Mouse (Mus musculus): ENCODE measurements around the gene Acad9.
A peak's percentile ranks its signal among the peaks of the same experiment; 100 is the strongest.
"Not testable (repeated sequence)": the region's sequence is repeated elsewhere in the genome, so short reads cannot be mapped to it uniquely, and the experiment has no call there.

The Acad9 gene

GRCm38 (mm10) chr3:36074231-36074630 is 8.5 kb downstream of the Acad9 start:
- no peaks in the 10 kb centered on the region for H3K27me3 ChIP-seq (ENCODE audit: control insufficient read depth, insufficient read depth, low read length, poor library complexity, severe bottlenecking)
- H3K36me3 ChIP-seq (ENCODE audit: control insufficient read depth, insufficient read depth, low read length, poor library complexity, severe bottlenecking) = peaks cover 25% of the 10 kb centered on the region
- DNase-seq (ENCODE audit: low read depth, low spot score) = no peak

- no peaks in the 10 kb centered on the region for H3K27me3 ChIP-seq (ENCODE audit: control insufficient read depth, insufficient read depth, low read length, poor library complexity, severe bottlenecking)
- no peak for DNase-seq (ENCODE audit: low read depth, low spot score)
- peaks cover 25% of the 10 kb centered on the region for H3K36me3 ChIP-seq (ENCODE audit: control insufficient read depth, insufficient read depth, low read length, poor library complexity, severe bottlenecking)
These were observed 9.7 kb downstream of the Acad9 start for GRCm38 (mm10) chr3:36075466-36075865.

DNA sequence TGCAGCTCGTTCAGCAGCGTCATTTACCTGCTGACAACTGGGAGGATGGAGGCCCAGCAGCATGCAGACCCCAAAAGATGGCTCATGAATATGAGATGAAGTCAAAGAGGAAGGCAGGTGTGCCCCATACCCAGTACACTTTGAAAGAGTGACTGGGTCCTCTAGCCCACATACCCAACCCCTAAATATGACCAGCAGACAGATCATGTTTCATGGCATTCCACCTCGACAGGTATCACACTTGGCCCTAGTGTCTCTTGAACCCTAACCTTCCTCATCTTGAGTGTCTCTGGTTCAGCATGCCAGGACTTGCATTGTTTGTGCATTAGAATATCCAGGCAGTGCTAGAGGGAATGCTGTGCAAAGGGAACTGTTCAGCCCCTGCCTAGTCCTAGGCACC is 11.6 kb downstream of the Acad9 start:
- DNase-seq (ENCODE audit: low read depth, low spot score) = no peak
- Histone ChIP-seq H3K36me3 (ENCODE audit: control insufficient read depth, insufficient read depth, low read length, poor library complexity, severe bottlenecking) (peaks cover 22% of the 10 kb centered on the region), H3K27me3 (ENCODE audit: control insufficient read depth, insufficient read depth, low read length, poor library complexity, severe bottlenecking) (no peaks in the 10 kb centered on the region)

DNA sequence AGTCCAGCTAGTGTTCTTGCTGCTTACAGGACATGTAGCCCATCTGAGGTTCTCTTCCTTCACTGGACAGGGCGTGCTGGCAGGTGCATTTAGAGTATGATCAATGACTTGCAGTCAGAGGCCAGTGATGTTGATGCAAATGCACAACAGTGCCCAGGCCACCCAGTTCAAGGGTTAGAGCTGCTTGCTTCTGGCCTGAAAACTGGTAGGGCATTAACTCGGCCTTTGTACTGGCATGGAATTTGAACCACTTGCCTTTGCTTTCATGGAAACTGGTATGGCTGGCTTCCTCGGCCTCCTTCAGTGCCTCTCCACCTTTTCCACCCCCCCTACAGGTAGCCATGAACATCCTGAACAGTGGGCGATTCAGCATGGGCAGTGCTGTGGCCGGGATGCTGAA is 14.1 kb downstream of the Acad9 start:
- Histone ChIP-seq H3K36me3 (ENCODE audit: control insufficient read depth, insufficient read depth, low read length, poor library complexity, severe bottlenecking) (peaks cover 19% of the 10 kb centered on the region), H3K27me3 (ENCODE audit: control insufficient read depth, insufficient read depth, low read length, poor library complexity, severe bottlenecking) (no peaks in the 10 kb centered on the region)
- DNase-seq (ENCODE audit: low read depth, low spot score) = no peak

DNA sequence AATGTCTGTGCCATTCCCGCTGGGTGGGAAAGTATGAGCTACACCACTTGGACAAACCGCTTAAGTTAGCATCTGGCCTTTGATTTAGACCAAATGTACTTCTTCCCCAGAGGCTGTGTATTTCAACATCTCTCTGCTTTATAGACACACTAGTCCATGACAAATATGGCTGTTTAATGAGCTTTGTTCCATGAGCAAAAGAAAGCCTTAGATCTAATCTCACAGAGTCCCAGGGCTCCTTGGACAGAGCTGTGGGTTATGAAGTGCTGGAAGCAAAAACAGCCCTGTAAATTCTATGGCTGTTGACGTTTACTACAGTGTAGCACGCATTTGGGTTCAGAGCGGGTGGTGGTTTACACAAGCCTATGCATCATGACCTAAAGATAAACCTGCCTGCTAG is 15.0 kb downstream of the Acad9 start:
- Histone ChIP-seq H3K36me3 (ENCODE audit: control insufficient read depth, insufficient read depth, low read length, poor library complexity, severe bottlenecking) (peaks cover 13% of the 10 kb centered on the region), H3K27me3 (ENCODE audit: control insufficient read depth, insufficient read depth, low read length, poor library complexity, severe bottlenecking) (no peaks in the 10 kb centered on the region)
- no peak for DNase-seq (ENCODE audit: low read depth, low spot score)

GRCm38 (mm10) chr3:36082843-36083242 is 17.1 kb downstream of the Acad9 start:
- peaks cover 11% of the 10 kb centered on the region for H3K36me3 ChIP-seq (ENCODE audit: control insufficient read depth, insufficient read depth, low read length, poor library complexity, severe bottlenecking)
- DNase-seq (ENCODE audit: low read depth, low spot score) = no peak
- no peaks in the 10 kb centered on the region for H3K27me3 ChIP-seq (ENCODE audit: control insufficient read depth, insufficient read depth, low read length, poor library complexity, severe bottlenecking)

GRCm38 (mm10) chr3:36083381-36083780 is 17.6 kb downstream of the Acad9 start:
- Histone ChIP-seq H3K27me3 (ENCODE audit: control insufficient read depth, insufficient read depth, low read length, poor library complexity, severe bottlenecking) (no peaks in the 10 kb centered on the region), H3K36me3 (ENCODE audit: control insufficient read depth, insufficient read depth, low read length, poor library complexity, severe bottlenecking) (peaks cover 13% of the 10 kb centered on the region)
- no peak for DNase-seq (ENCODE audit: low read depth, low spot score)

GRCm38 (mm10) chr3:36085394-36085793 is 19.6 kb downstream of the Acad9 start:
- no peak for DNase-seq (ENCODE audit: low read depth, low spot score)
- H3K27me3 ChIP-seq (ENCODE audit: control insufficient read depth, insufficient read depth, low read length, poor library complexity, severe bottlenecking) = no peaks in the 10 kb centered on the region
- H3K36me3 ChIP-seq (ENCODE audit: control insufficient read depth, insufficient read depth, low read length, poor library complexity, severe bottlenecking) = peaks cover 17% of the 10 kb centered on the region

DNA sequence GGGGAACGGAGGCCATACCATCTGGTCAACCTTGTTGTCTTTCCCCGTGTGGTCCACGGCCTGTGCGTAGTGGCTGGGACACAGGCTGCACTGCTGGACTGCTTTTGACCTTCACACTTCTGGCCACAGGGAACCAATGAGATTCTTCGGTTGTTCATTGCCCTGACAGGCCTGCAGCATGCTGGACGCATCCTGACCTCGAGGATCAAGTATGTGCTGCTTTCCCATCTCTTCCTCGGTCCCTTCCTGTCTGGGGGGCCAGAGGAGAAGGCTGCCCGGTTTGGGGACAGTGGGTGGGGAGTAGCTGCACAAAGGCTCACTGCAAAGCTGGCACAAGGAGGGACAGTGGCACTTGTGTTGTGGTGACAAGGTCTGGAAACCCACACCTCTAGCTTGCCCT is 21.8 kb downstream of the Acad9 start:
- no peak for DNase-seq (ENCODE audit: low read depth, low spot score)
- Histone ChIP-seq H3K27me3 (ENCODE audit: control insufficient read depth, insufficient read depth, low read length, poor library complexity, severe bottlenecking) (no peaks in the 10 kb centered on the region), H3K36me3 (ENCODE audit: control insufficient read depth, insufficient read depth, low read length, poor library complexity, severe bottlenecking) (peaks cover 17% of the 10 kb centered on the region)

DNA sequence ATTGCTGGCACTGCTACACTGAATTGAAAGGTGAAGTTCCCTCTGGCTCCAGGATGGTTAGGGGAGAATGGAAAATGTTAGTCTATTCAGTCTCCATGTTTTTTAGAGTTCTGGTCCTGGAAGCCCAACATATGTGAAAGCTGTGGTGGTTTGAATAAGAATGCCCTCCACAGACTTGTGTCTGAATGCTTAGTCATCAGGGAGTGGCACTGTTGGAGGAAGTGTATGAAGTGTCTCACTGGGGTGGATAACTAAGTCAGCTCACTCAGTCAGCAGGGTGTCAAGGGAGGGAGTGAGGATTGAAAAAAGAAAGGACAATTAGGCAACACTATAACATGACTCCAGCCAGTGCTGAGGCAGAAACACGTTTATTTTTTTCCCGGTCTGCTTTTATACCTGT is 29.6 kb downstream of the Acad9 start:
- Histone ChIP-seq H3K36me3 (ENCODE audit: control insufficient read depth, insufficient read depth, low read length, poor library complexity, severe bottlenecking) (no peaks in the 10 kb centered on the region), H3K27me3 (ENCODE audit: control insufficient read depth, insufficient read depth, low read length, poor library complexity, severe bottlenecking) (no peaks in the 10 kb centered on the region)
- no peak for DNase-seq (ENCODE audit: low read depth, low spot score)

- DNase-seq (ENCODE audit: low read depth, low spot score) = no peak
- Histone ChIP-seq H3K27me3 (ENCODE audit: control insufficient read depth, insufficient read depth, low read length, poor library complexity, severe bottlenecking) (no peaks in the 10 kb centered on the region), H3K36me3 (ENCODE audit: control insufficient read depth, insufficient read depth, low read length, poor library complexity, severe bottlenecking) (no peaks in the 10 kb centered on the region)
These were observed 50.3 kb downstream of the Acad9 start for GRCm38 (mm10) chr3:36116076-36116475.

GRCm38 (mm10) chr3:36119684-36120548 is 54.1 kb downstream of the Acad9 start:
- Histone ChIP-seq H3K36me3 (ENCODE audit: control insufficient read depth, insufficient read depth, low read length, poor library complexity, severe bottlenecking) (no peaks in the 10 kb centered on the region), H3K27me3 (ENCODE audit: control insufficient read depth, insufficient read depth, low read length, poor library complexity, severe bottlenecking) (no peaks in the 10 kb centered on the region)
- no peak for DNase-seq (ENCODE audit: low read depth, low spot score)

- not testable (repeated sequence) for H3K27me3 ChIP-seq (ENCODE audit: control insufficient read depth, insufficient read depth, low read length, poor library complexity, severe bottlenecking); DNase-seq (ENCODE audit: low read depth, low spot score); H3K36me3 ChIP-seq (ENCODE audit: control insufficient read depth, insufficient read depth, low read length, poor library complexity, severe bottlenecking)
These were observed 60.4 kb downstream of the Acad9 start for GRCm38 (mm10) chr3:36126176-36126575.

DNA sequence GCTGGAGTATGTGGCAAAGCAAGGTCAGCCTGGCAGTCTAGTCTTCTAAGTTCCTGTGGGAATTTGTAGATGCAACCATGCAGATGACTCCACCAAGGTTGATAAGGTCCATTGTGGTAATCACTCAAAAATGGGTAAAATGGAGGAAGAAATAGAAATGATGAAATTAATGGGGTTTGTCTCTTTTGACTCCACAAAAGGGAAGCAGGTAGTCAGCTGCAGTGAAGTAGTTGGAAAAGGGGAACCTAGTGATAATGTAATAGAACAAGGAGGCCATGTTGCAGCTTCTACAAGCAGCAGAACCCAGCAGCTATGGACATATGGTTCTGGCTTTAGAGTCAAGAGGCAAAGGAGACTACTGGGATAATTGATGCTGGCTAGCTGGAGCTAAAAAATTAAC is 70.4 kb downstream of the Acad9 start:
- Histone ChIP-seq H3K27me3 (ENCODE audit: control insufficient read depth, insufficient read depth, low read length, poor library complexity, severe bottlenecking) (no peaks in the 10 kb centered on the region), H3K36me3 (ENCODE audit: control insufficient read depth, insufficient read depth, low read length, poor library complexity, severe bottlenecking) (no peaks in the 10 kb centered on the region)
- no peak for DNase-seq (ENCODE audit: low read depth, low spot score)

- Histone ChIP-seq H3K36me3 (ENCODE audit: control insufficient read depth, insufficient read depth, low read length, poor library complexity, severe bottlenecking) (no peaks in the 10 kb centered on the region), H3K27me3 (ENCODE audit: control insufficient read depth, insufficient read depth, low read length, poor library complexity, severe bottlenecking) (no peaks in the 10 kb centered on the region)
- peak; percentile 76 for DNase-seq (ENCODE audit: low read depth, low spot score)
These were observed 71.8 kb downstream of the Acad9 start for GRCm38 (mm10) chr3:36137560-36137959.

DNA sequence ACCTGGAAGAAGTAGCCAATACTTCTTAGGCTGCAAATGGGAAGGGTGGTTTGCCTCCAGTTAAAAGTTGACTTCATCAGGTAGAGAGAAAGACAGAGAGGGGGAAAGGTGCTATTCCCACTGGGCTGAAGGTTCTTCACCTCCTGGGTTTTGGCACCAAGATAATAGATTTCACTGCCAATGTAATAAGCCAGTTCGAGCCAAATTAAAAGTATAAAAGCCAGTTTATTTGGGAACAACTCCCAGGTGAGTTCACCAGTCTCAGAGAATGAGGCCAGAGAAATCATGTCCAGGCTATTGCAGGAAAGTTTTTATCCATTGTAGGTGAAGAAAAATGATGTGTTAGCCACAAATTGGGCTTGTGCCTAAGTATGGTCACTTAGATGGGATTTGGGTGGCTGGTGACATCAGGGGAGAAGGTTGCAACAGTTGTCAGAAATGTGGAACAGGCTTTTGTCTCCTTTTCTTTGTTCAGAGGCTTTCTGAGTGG is 72.4 kb downstream of the Acad9 start:
- Histone ChIP-seq H3K27me3 (ENCODE audit: control insufficient read depth, insufficient read depth, low read length, poor library complexity, severe bottlenecking) (no peaks in the 10 kb centered on the region), H3K36me3 (ENCODE audit: control insufficient read depth, insufficient read depth, low read length, poor library complexity, severe bottlenecking) (no peaks in the 10 kb centered on the region)
- no peak for DNase-seq (ENCODE audit: low read depth, low spot score)

All from splenic B cell, adult 2 months (primary cell).